Mouse (Mus musculus) liver, embryonic 14.5 days (tissue): ENCODE measurements around the gene Psg17. TPM values are rescaled to one million over a fixed set of nuclear protein-coding genes. Genes with fewer than 3 reads are reported as not detected.
"Not testable (repeated sequence)": the region's sequence is repeated elsewhere in the genome, so short reads cannot be mapped to it uniquely, and the experiment has no call there.

ENCODE experiments used
- ATAC-seq: fragments of 200-750 bp; cut with Nextera tagmentation; 2 replicates; pipeline ENCODE4 v1.8.0; 2017; ENCODE audit warnings: moderate number of reproducible peaks, mild to moderate bottlenecking, moderate library complexity; ENCODE audit not compliant: insufficient read depth
- DNase-seq, 3 experiments: peaks; one replicate each; pipeline ENCODE4 v3.0.0-alpha.2; 2012 to 2013; ENCODE audit warnings: low read depth in 3 of 3, low spot score in 3 of 3
- H3K27ac ChIP-seq: fragments of 300-500 bp; sonication (generic); 2 replicates; pipeline ENCODE4 v1.5.1; 2014; ENCODE audit warnings: moderate library complexity, mild to moderate bottlenecking, control low read depth, inconsistent platforms
- H3K27me3 ChIP-seq: fragments of 300-500 bp; sonication (generic); 2 replicates; pipeline ENCODE4 v1.6.1; 2014; ENCODE audit warnings: mild to moderate bottlenecking, low read length, moderate library complexity; ENCODE audit not compliant: control insufficient read depth, insufficient read depth
- H3K36me3 ChIP-seq: fragments of 300-500 bp; sonication (generic); replicated peaks from 2 replicates; pipeline ENCODE4 v1.6.1; 2014; ENCODE audit warnings: low read depth; ENCODE audit not compliant: control insufficient read depth, insufficient read depth
- H3K4me1 ChIP-seq, 2 experiments: fragments of 200-500 bp in 1 of 2; fragments of 300-500 bp in 1 of 2; sonication (generic) in 1 of 2; replicated peaks; 2 replicates each; pipeline ENCODE4 v1.6.1; 2012 to 2014; ENCODE audit warnings: antibody characterized with exemption in 1 of 2, inconsistent platforms in 1 of 2, low read length in 1 of 2; ENCODE audit not compliant: control insufficient read depth in 2 of 2, insufficient read depth in 2 of 2
- H3K4me2 ChIP-seq: fragments of 300-500 bp; sonication (generic); 2 replicates; pipeline ENCODE4 v1.6.1; 2014; ENCODE audit warnings: low read depth, mild to moderate bottlenecking, control low read depth, moderate library complexity
- H3K4me3 ChIP-seq, 2 experiments: fragments of 200-500 bp in 1 of 2; fragments of 300-500 bp in 1 of 2; sonication (generic) in 1 of 2; 2 replicates each; pipeline ENCODE4 v1.5.1; 2012 to 2014; ENCODE audit warnings: low read depth in 2 of 2, low read length in 2 of 2, mild to moderate bottlenecking in 2 of 2, control low read depth in 1 of 2, inconsistent platforms in 1 of 2, moderate library complexity in 1 of 2; ENCODE audit not compliant: insufficient read depth in 1 of 2
- H3K9ac ChIP-seq: fragments of 300-500 bp; sonication (generic); replicated peaks from 2 replicates; pipeline ENCODE4 v1.6.1; 2014; ENCODE audit warnings: mild to moderate bottlenecking, control low read depth, moderate library complexity
- H3K9me3 ChIP-seq: fragments of 300-500 bp; sonication (generic); 2 replicates; pipeline ENCODE4 v1.6.1; 2016; ENCODE audit warnings: low read length, mixed read lengths; ENCODE audit not compliant: control insufficient read depth
- CTCF ChIP-seq: IDR thresholded peaks from 2 replicates; pipeline ENCODE4 v1.5.1; 2016; ENCODE audit warnings: antibody characterized with exemption, low read depth, control low read depth
- EP300 ChIP-seq: IDR thresholded peaks from 2 replicates; pipeline ENCODE4 v1.6.1; 2016; ENCODE audit warnings: antibody characterized with exemption, low read depth
- WGBS: fragments of 180-500 bp; shearing (Covaris S2); extraction: QIAGEN DNeasy Blood & Tissue Kit; methylation state at CpG from one replicate; pipeline ENCODE4 v1.1.7; 2014; ENCODE audit not compliant: insufficient replicate concordance; 5-methylcytosine and 5-hydroxymethylcytosine counted together
- polyA plus RNA-seq, 2 experiments: library from polyadenylated mRNA; depleted of rRNA in 1 of 2; stranded (reverse) in 1 of 2; unstranded in 1 of 2; fragments of >200 nt; fragmentation: Nextera tagmentation in 1 of 2; extraction: Ambion mirVana in 1 of 2; gene quantifications; 2 replicates each; pipeline versions ENCODE4 v1.2.1 to v1.2.3; 2012 to 2014

The Psg17 gene
- 0.03 TPM in 1 of 2 replicates, not detected in the other for polyA plus RNA-seq (2012; rRNA removed)
- polyA plus RNA-seq (2014; fragmentation: Nextera tagmentation; extraction: Ambion mirVana): not detected in 2 replicates

DNA sequence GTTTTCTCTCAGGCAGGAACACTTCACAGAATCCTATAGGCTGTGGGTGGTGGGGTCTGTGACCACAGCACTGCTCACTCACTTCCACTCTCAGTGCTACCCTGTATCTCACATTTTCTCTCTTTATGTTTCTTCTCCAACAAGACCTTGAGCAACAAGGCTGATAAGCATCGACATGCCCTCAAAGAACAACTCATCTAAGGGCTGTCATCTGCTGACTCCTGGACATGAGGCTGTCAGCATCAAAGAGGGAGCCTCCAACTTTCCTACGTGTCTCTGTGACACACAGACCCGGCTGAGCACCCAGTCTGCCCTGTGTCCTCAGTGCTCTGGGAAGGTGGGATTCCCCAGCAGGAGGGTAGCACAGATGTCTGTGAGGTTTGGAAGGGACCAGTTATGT, at the start of gene Psg17:
TSS of gene Psg17 (minus strand) at position 101 of the 400 bp plus-strand sequence.
- Histone ChIP-seq H3K4me2 (no peak within 1 kb of the TSS), H3K4me3 (no peak within 1 kb of the TSS), H3K27ac (no peak within 1 kb of the TSS), H3K9ac (no peak within 1 kb of the TSS), H3K9me3 (no peaks in the 10 kb centered on the region), H3K27me3 (no peaks in the 10 kb centered on the region), H3K4me1 (no peaks in the 10 kb centered on the region), H3K36me3 (no peaks in the 10 kb centered on the region)
- no peak for DNase-seq
- whole genome bisulfite sequencing: 38% methylated on average over 3 of the region's 3 CpGs
- no peak for TF ChIP-seq CTCF
- no peak for TF ChIP-seq EP300
- no peak for ATAC-seq

DNA sequence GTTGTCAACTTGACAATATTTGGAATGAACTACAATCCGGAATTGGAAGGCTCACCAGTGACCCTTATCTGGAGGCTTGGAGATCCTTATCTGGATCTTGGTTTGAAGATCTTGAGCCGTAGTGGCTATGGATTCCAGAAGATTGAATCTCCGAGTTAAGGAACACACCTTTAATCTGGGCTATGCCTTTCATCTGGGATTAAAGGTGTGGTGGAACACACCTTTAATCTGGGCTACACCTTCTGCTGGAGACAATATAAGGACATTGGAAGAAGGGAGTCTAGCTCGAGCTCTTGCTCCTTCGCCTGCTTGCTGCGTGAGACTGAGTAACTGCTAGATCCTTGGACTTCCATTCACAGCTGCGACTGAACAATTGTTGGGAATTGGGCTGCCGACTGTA, 49.6 kb upstream of the Psg17 start, which contains the start of gene Pglyrp1:
TSS of gene Pglyrp1 (plus strand) at position 301 of the 400 bp plus-strand sequence.
- not testable (repeated sequence) for H3K27ac ChIP-seq, H3K36me3 ChIP-seq, H3K9me3 ChIP-seq, H3K4me2 ChIP-seq, ATAC-seq, DNase-seq, H3K4me3 ChIP-seq, H3K27me3 ChIP-seq, H3K4me1 ChIP-seq, H3K9ac ChIP-seq
- WGBS: no CpG with 5 or more reads among the region's 8 CpGs

DNA sequence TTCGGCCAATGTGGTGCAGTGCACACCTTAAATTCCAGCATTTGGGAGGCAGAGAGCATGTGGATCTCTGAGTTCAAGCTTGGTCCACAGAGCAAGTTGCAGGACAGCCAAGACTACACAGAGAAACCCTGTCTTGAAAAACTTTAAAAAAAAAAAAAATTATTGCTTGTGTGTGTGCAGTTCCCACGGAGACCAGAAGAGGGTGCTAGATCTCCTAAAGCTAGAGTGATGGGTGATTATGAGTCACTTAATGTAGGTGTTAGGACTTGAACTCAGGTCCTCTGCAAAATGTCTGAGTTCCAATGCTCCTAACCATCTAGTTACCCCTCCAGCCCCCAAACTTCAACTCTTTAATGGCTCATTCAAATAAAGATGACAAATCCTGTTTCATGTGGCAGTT, 47.1 kb upstream of the Psg17 start:
- Histone ChIP-seq H3K4me2 (no peak overlapping the region), H3K27me3 (peaks cover 4% of the 10 kb centered on the region), H3K36me3 (no peaks in the 10 kb centered on the region), H3K4me3 (no peak overlapping the region), H3K9ac (no peak overlapping the region), H3K4me1 (0 out of 4 replicates have a peak, but pooled peaks cover 0 to 2% of the 10 kb centered on the region in 2 experiments), H3K27ac (no peak overlapping the region), H3K9me3 (no peaks in the 10 kb centered on the region; the same call in 1 of the 2 replicates)
- TF ChIP-seq CTCF (peak; percentile 22; the same call in 1 of the 2 replicates), EP300 (no peak)
- WGBS: 66% methylated on average over 2 of the region's 2 CpGs
- ATAC-seq (no peak), DNase-seq (no peak)

DNA sequence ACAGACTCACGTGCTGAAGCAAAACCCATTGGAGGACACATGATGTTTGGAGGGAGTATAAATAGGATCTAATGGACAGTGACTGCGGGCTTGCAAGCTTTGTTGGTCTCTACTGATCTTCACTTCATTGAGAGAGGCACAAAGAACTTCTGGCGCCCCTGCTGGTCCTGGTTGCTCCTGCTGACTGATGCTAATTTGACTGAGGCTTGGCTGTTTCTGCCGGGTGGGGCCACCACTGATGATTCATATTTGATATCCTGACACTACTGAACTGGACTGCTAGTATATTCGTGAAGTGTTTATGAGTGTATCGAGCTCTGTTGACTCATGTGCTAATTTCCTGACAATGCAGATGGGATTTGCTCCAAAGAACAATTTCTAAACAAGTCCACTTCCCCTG, 41.4 kb upstream of the Psg17 start:
- Histone ChIP-seq H3K4me1 (no peaks in the 10 kb centered on the region), H3K9ac (no peak overlapping the region), H3K27me3 (no peaks in the 10 kb centered on the region), H3K4me2 (no peak overlapping the region), H3K9me3 (no peaks in the 10 kb centered on the region), H3K4me3 (no peak overlapping the region), H3K36me3 (no peaks in the 10 kb centered on the region), H3K27ac (no peak overlapping the region)
- WGBS: 70% methylated on average over 6 of the region's 6 CpGs
- ATAC-seq (no peak), DNase-seq (no peak)
- no peak for TF ChIP-seq EP300
- no peak for TF ChIP-seq CTCF

DNA sequence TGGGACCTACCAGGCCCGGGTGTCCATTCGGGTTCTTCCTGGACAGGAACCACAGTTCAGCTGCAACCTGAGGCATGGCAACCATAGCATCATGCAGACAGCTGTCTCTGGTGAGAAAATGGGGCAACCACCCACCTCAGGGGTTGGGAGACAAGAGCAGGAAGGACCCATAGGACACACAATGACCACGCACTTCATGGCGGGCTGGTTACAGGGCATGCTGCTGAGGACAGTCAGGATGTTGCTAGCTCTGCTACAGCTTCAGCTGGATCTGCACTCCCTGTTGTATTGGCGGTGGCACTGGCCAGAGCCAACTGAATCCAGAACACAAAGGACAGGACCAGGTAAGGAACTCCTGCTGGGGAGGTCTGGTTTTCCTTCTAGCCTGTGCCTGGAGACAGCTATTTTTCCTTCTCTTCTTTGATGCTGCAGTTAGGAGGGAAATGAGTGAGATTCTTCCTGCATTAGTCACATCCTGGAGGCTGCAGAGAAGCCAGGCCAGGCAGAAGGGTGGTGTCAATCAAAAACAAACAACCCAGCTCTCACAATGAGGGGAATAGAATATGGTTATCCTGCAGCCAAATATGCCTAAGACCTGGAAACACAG, 37.0 kb upstream of the Psg17 start:
- Histone ChIP-seq H3K9ac (no peak overlapping the region), H3K27me3 (no peaks in the 10 kb centered on the region), H3K36me3 (no peaks in the 10 kb centered on the region), H3K4me3 (no peak overlapping the region), H3K4me2 (no peak overlapping the region), H3K9me3 (no peaks in the 10 kb centered on the region), H3K27ac (no peak overlapping the region), H3K4me1 (no peaks in the 10 kb centered on the region)
- TF ChIP-seq EP300 (no peak), CTCF (no peak)
- ATAC-seq: no peak
- no peak for DNase-seq
- WGBS: 45% methylated on average over 5 of the region's 5 CpGs
